Mouse (Mus musculus) heart, embryonic 11.5 days (tissue): ENCODE data around the gene Bace2. TPM values are rescaled to one million over a fixed set of nuclear protein-coding genes. Genes with fewer than 3 reads are reported as not detected.

Experiments
- ATAC-seq: fragments of 200-750 bp; cut with Nextera tagmentation; replicated peaks from 2 replicates; pipeline ENCODE4 v1.8.0; 2017; ENCODE audit warnings: moderate library complexity; ENCODE audit not compliant: insufficient number of reproducible peaks, low FRiP score, low TSS enrichment
- H3K27ac ChIP-seq: fragments of 300-500 bp; sonication (generic); 2 replicates; pipeline ENCODE4 v1.5.1; 2014; ENCODE audit warnings: mild to moderate bottlenecking, low read depth, low read length
- H3K27me3 ChIP-seq: fragments of 300-500 bp; sonication (generic); 2 replicates; pipeline ENCODE4 v1.6.1; 2014; ENCODE audit warnings: mild to moderate bottlenecking, low read length, mixed read lengths; ENCODE audit not compliant: control insufficient read depth, insufficient read depth
- H3K36me3 ChIP-seq: fragments of 300-500 bp; sonication (generic); 2 replicates; pipeline ENCODE4 v1.6.1; 2014; ENCODE audit warnings: mild to moderate bottlenecking, low read length, moderate library complexity, mixed read lengths; ENCODE audit not compliant: control insufficient read depth, insufficient read depth
- H3K4me1 ChIP-seq: fragments of 300-500 bp; sonication (generic); 2 replicates; pipeline ENCODE4 v1.6.1; 2014; ENCODE audit warnings: low read length; ENCODE audit not compliant: control insufficient read depth, insufficient read depth
- H3K4me2 ChIP-seq: fragments of 300-500 bp; sonication (generic); 2 replicates; pipeline ENCODE4 v1.6.1; 2014; ENCODE audit warnings: mild to moderate bottlenecking, moderate library complexity
- H3K4me3 ChIP-seq: fragments of 300-500 bp; sonication (generic); 2 replicates; pipeline ENCODE4 v1.5.1; 2014; ENCODE audit warnings: low read depth, low read length
- H3K9ac ChIP-seq: fragments of 300-500 bp; sonication (generic); 2 replicates; pipeline ENCODE4 v1.6.1; 2014; ENCODE audit warnings: mild to moderate bottlenecking, low read depth, low read length, moderate library complexity
- H3K9me3 ChIP-seq: fragments of 300-500 bp; sonication (generic); replicated peaks from 2 replicates; pipeline ENCODE4 v1.6.1; 2016; ENCODE audit warnings: low read length; ENCODE audit not compliant: control insufficient read depth
- WGBS: fragments of 180-500 bp; shearing (Covaris S2); extraction: QIAGEN DNeasy Blood & Tissue Kit; methylation state at CpG from one replicate; pipeline ENCODE4 v1.1.7; 2014; ENCODE audit not compliant: insufficient replicate concordance; 5-methylcytosine and 5-hydroxymethylcytosine counted together
- polyA plus RNA-seq: library from polyadenylated mRNA; unstranded; fragments of >200 nt; fragmentation: Nextera tagmentation; extraction: Ambion mirVana; gene quantifications from 2 replicates; pipeline ENCODE4 v1.2.1, GENCODE M21; 2014

Gene Bace2
- polyA plus RNA-seq, 1 experiment from 2014 or later, result 49.5 TPM

- WGBS, result 80% methylated on average over 6 of the region's 6 CpGs
- H3K36me3 ChIP-seq, result no peaks in the 10 kb centered on the region
- H3K4me1 ChIP-seq, result no peaks in the 10 kb centered on the region
- H3K4me2 ChIP-seq, result no peak overlapping the region
- no peak for ATAC-seq
- no peaks in the 10 kb centered on the region for H3K27me3 ChIP-seq
- no peak overlapping the region for H3K4me3 ChIP-seq
- no peak overlapping the region for H3K27ac ChIP-seq
- H3K9me3 ChIP-seq, result no peaks in the 10 kb centered on the region
- H3K9ac ChIP-seq, result no peak overlapping the region
Measured at GRCm38 (mm10) chr16:97418749-97419453, 62.4 kb downstream of the Bace2 start.

GRCm38 (mm10) chr16:97421671-97422070 is 65.1 kb downstream of the Bace2 start:
- ATAC-seq, result no peak
- Histone ChIP-seq H3K4me2 (no peak overlapping the region), H3K27ac (no peak overlapping the region), H3K4me1 (no peaks in the 10 kb centered on the region), H3K27me3 (no peaks in the 10 kb centered on the region), H3K9me3 (no peaks in the 10 kb centered on the region), H3K36me3 (no peaks in the 10 kb centered on the region), H3K9ac (no peak overlapping the region), H3K4me3 (no peak overlapping the region)
- 71% methylated on average over 6 of the region's 6 CpGs for WGBS

GRCm38 (mm10) chr16:97423627-97424026 is 67.1 kb downstream of the Bace2 start:
- H3K27me3 ChIP-seq, result no peaks in the 10 kb centered on the region
- H3K4me1 ChIP-seq, result no peaks in the 10 kb centered on the region
- no peak for ATAC-seq
- no peak overlapping the region for H3K27ac ChIP-seq
- H3K9me3 ChIP-seq, result no peaks in the 10 kb centered on the region
- H3K4me3 ChIP-seq, result no peak overlapping the region
- 39% methylated on average over 1 of the region's 1 CpGs for WGBS
- H3K36me3 ChIP-seq, result no peaks in the 10 kb centered on the region
- H3K9ac ChIP-seq, result no peak overlapping the region
- no peak overlapping the region for H3K4me2 ChIP-seq

GRCm38 (mm10) chr16:97428026-97428425 is 71.5 kb downstream of the Bace2 start:
- Histone ChIP-seq H3K4me2 (no peak overlapping the region), H3K27ac (no peak overlapping the region), H3K4me1 (no peaks in the 10 kb centered on the region), H3K4me3 (no peak overlapping the region), H3K27me3 (no peaks in the 10 kb centered on the region), H3K9ac (no peak overlapping the region), H3K36me3 (no peaks in the 10 kb centered on the region), H3K9me3 (no peaks in the 10 kb centered on the region)
- 73% methylated on average over 3 of the region's 3 CpGs for WGBS
- no peak for ATAC-seq

- Histone ChIP-seq H3K36me3 (no peaks in the 10 kb centered on the region), H3K4me3 (no peak overlapping the region), H3K9me3 (no peaks in the 10 kb centered on the region), H3K9ac (no peak overlapping the region), H3K27ac (no peak overlapping the region), H3K27me3 (no peaks in the 10 kb centered on the region), H3K4me2 (no peak overlapping the region), H3K4me1 (no peaks in the 10 kb centered on the region)
- WGBS, result 86% methylated on average over 4 of the region's 4 CpGs
- no peak for ATAC-seq
Measured at GRCm38 (mm10) chr16:97430091-97430490, 73.5 kb downstream of the Bace2 start.

- H3K4me3 ChIP-seq, result no peak overlapping the region
- WGBS, result 63% methylated on average over 4 of the region's 4 CpGs
- no peaks in the 10 kb centered on the region for H3K4me1 ChIP-seq
- ATAC-seq, result no peak
- H3K27me3 ChIP-seq, result no peaks in the 10 kb centered on the region
- H3K36me3 ChIP-seq, result no peaks in the 10 kb centered on the region
- H3K9ac ChIP-seq, result no peak overlapping the region
- no peak overlapping the region for H3K4me2 ChIP-seq
- no peak overlapping the region for H3K27ac ChIP-seq
- no peaks in the 10 kb centered on the region for H3K9me3 ChIP-seq
Measured at GRCm38 (mm10) chr16:97431328-97431727, 74.8 kb downstream of the Bace2 start.

GRCm38 (mm10) chr16:97434206-97434605 is 77.7 kb downstream of the Bace2 start:
- Histone ChIP-seq H3K27ac (no peak overlapping the region), H3K36me3 (no peaks in the 10 kb centered on the region), H3K4me3 (no peak overlapping the region), H3K4me1 (no peaks in the 10 kb centered on the region), H3K9me3 (no peaks in the 10 kb centered on the region), H3K4me2 (no peak overlapping the region), H3K9ac (no peak overlapping the region), H3K27me3 (no peaks in the 10 kb centered on the region)
- WGBS, result 75% methylated on average over 2 of the region's 2 CpGs
- ATAC-seq, result no peak

GRCm38 (mm10) chr16:97437448-97438056 is 81.0 kb downstream of the Bace2 start:
- H3K9ac ChIP-seq, result no peak overlapping the region
- H3K27ac ChIP-seq, result no peak overlapping the region
- no peaks in the 10 kb centered on the region for H3K27me3 ChIP-seq
- no peak for ATAC-seq
- H3K4me2 ChIP-seq, result no peak overlapping the region
- H3K4me3 ChIP-seq, result no peak overlapping the region
- no peaks in the 10 kb centered on the region for H3K36me3 ChIP-seq
- 46% methylated on average over 1 of the region's 1 CpGs for WGBS
- H3K9me3 ChIP-seq, result no peaks in the 10 kb centered on the region
- no peaks in the 10 kb centered on the region for H3K4me1 ChIP-seq

- H3K4me1 ChIP-seq, result no peaks in the 10 kb centered on the region
- no peaks in the 10 kb centered on the region for H3K36me3 ChIP-seq
- no peak overlapping the region for H3K27ac ChIP-seq
- ATAC-seq, result no peak
- no peak overlapping the region for H3K4me2 ChIP-seq
- no peak overlapping the region for H3K4me3 ChIP-seq
- WGBS, result 53% methylated on average over 3 of the region's 3 CpGs
- no peaks in the 10 kb centered on the region for H3K9me3 ChIP-seq
- no peaks in the 10 kb centered on the region for H3K27me3 ChIP-seq
- H3K9ac ChIP-seq, result no peak overlapping the region
Measured at GRCm38 (mm10) chr16:97438191-97438590, 81.6 kb downstream of the Bace2 start.
